Mouse (Mus musculus) liver, embryonic 12.5 days (tissue): ENCODE measurements at regions not wholly inside any gene's neighbourhood (a gene's known extent, or its start where the extent isn't known, plus 50 kb on each side); places are given as distances from the start of the nearest gene placed in this dataset.
"Not testable (repeated sequence)": the region's sequence is repeated elsewhere in the genome, so short reads cannot be mapped to it uniquely, and the experiment has no call there.

Source experiments
- ATAC-seq: fragments of 200-750 bp; cut with Nextera tagmentation; 2 replicates; pipeline ENCODE4 v1.8.0; 2017; ENCODE audit warnings: moderate number of reproducible peaks, mild to moderate bottlenecking, moderate library complexity
- H3K27ac ChIP-seq: fragments of 300-500 bp; sonication (generic); 2 replicates; pipeline ENCODE4 v1.5.1; 2016; ENCODE audit warnings: mild to moderate bottlenecking
- H3K27me3 ChIP-seq: fragments of 300-500 bp; sonication (generic); replicated peaks from 2 replicates; pipeline ENCODE4 v1.6.1; 2016; ENCODE audit warnings: mild to moderate bottlenecking, moderate library complexity
- H3K36me3 ChIP-seq: fragments of 300-500 bp; sonication (generic); 2 replicates; pipeline ENCODE4 v1.6.1; 2016; ENCODE audit warnings: mild to moderate bottlenecking, moderate library complexity
- H3K4me1 ChIP-seq: fragments of 300-500 bp; sonication (generic); 2 replicates; pipeline ENCODE4 v1.6.1; 2016
- H3K4me2 ChIP-seq: fragments of 300-500 bp; sonication (generic); 2 replicates; pipeline ENCODE4 v1.6.1; 2016; ENCODE audit warnings: mild to moderate bottlenecking, moderate library complexity
- H3K4me3 ChIP-seq: fragments of 300-500 bp; sonication (generic); 2 replicates; pipeline ENCODE4 v1.5.1; 2016; ENCODE audit warnings: mild to moderate bottlenecking, moderate library complexity
- H3K9ac ChIP-seq: fragments of 300-500 bp; sonication (generic); 2 replicates; pipeline ENCODE4 v1.6.1; 2016; ENCODE audit warnings: mild to moderate bottlenecking, moderate library complexity
- H3K9me3 ChIP-seq: fragments of 300-500 bp; sonication (generic); replicated peaks from 2 replicates; pipeline ENCODE4 v1.6.1; 2016; ENCODE audit warnings: mild to moderate bottlenecking, moderate library complexity
- WGBS: fragments of 180-500 bp; shearing (Covaris S2); methylation state at CpG from one replicate; pipeline ENCODE4 v1.1.7; 2016; ENCODE audit not compliant: insufficient replicate concordance; 5-methylcytosine and 5-hydroxymethylcytosine counted together

- not testable (repeated sequence) for H3K9me3 ChIP-seq, H3K4me1 ChIP-seq, H3K9ac ChIP-seq, ATAC-seq, H3K36me3 ChIP-seq, H3K27me3 ChIP-seq, H3K27ac ChIP-seq
- peak overlapping the region; percentile 39 for H3K4me3 ChIP-seq
- H3K4me2 ChIP-seq, result peak overlapping the region; percentile 44
- WGBS, result under 1% methylated on average over 22 of the region's 39 CpGs
Measured at GRCm38 (mm10) chr12:20614766-20615165, 375.5 kb upstream of the Asap2 start.
